Mouse (Mus musculus): ENCODE measurements around the gene Akr1c19. TPM values are rescaled to one million over a fixed set of nuclear protein-coding genes. Genes with fewer than 3 reads are reported as not detected.
"Not testable (repeated sequence)": the region's sequence is repeated elsewhere in the genome, so short reads cannot be mapped to it uniquely, and the experiment has no call there.

Gene Akr1c19
- polyA plus RNA-seq (2014; fragmentation: Nextera tagmentation; extraction: Ambion mirVana): 1.4 and 1.6 TPM in 2 replicates

DNA sequence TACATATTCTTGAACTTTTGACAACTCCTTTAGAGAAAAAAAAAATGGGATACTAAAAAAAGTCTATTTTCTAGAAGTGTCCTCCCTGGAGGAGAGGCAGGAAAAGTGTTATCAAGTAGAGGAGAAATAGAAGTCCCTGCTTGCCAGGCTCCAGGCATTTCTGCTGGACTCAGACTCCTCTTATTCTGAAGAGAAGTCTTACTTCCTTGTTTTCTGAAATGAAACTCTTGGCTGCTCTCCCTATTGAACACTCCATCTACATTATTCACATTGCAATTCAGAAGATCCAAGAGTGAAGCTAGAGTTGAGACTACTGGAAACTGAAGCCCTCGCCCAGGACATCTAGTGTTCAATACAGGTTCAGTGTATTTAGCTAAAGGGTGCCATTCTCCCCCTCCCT, at the start of gene Akr1c19:
TSS of gene Akr1c19 (plus strand) at position 260 of the 400 bp plus-strand sequence.
- Histone ChIP-seq H3K4me3 (ENCODE audit: control insufficient read depth in 1 of 2, insufficient read depth in 1 of 2, low read depth in 1 of 2, low read length in 2 of 2) (no peak within 1 kb of the TSS), H3K9ac (ENCODE audit: low read length) (no peak within 1 kb of the TSS), H3K4me1 (ENCODE audit: control insufficient read depth in 2 of 2, insufficient read depth in 2 of 2, low read length in 2 of 2) (no peaks in the 10 kb centered on the region; a peak in 1 of 4 replicates), H3K27me3 (ENCODE audit: control insufficient read depth, insufficient read depth, low read length) (no peaks in the 10 kb centered on the region), H3K36me3 (ENCODE audit: control insufficient read depth, insufficient read depth, low read length) (no peaks in the 10 kb centered on the region), H3K9me3 (ENCODE audit: control insufficient read depth, low read length) (no peaks in the 10 kb centered on the region), H3K27ac (replicated peaks in 1 of 2; ENCODE audit: control insufficient read depth in 1 of 2, insufficient read depth in 1 of 2, low read depth in 2 of 2, low read length in 2 of 2) (0 out of 4 replicates have a peak within 1 kb of the TSS, but pooled peaks of 1 of the 2 experiments have one; percentile 4), H3K4me2 (ENCODE audit: low read length) (no peak within 1 kb of the TSS; the same call in 1 of the 2 replicates)
- no peak for ATAC-seq (ENCODE audit: insufficient number of reproducible peaks, insufficient read depth, low FRiP score, low read depth)
- WGBS: 50% methylated on average over 1 of the region's 1 CpGs

- H3K36me3 ChIP-seq (ENCODE audit: control insufficient read depth, insufficient read depth, low read length); H3K4me2 ChIP-seq (ENCODE audit: low read length); H3K4me3 ChIP-seq (ENCODE audit: control insufficient read depth in 1 of 2, insufficient read depth in 1 of 2, low read depth in 1 of 2, low read length in 2 of 2); H3K9me3 ChIP-seq (ENCODE audit: control insufficient read depth, low read length); H3K9ac ChIP-seq (ENCODE audit: low read length); ATAC-seq (ENCODE audit: insufficient number of reproducible peaks, insufficient read depth, low FRiP score, low read depth); H3K27me3 ChIP-seq (ENCODE audit: control insufficient read depth, insufficient read depth, low read length); H3K27ac ChIP-seq (replicated peaks in 1 of 2; ENCODE audit: control insufficient read depth in 1 of 2, insufficient read depth in 1 of 2, low read depth in 2 of 2, low read length in 2 of 2); H3K4me1 ChIP-seq (ENCODE audit: control insufficient read depth in 2 of 2, insufficient read depth in 2 of 2, low read length in 2 of 2): not testable (repeated sequence)
- 93% methylated on average over 4 of the region's 4 CpGs for WGBS
Observed at GRCm38 (mm10) chr13:4181321-4181720, 47.2 kb upstream of the Akr1c19 start.

GRCm38 (mm10) chr13:4183116-4183515, 45.4 kb upstream of the Akr1c19 start:
- Histone ChIP-seq H3K9ac (ENCODE audit: low read length) (no peak overlapping the region), H3K27ac (replicated peaks in 1 of 2; ENCODE audit: control insufficient read depth in 1 of 2, insufficient read depth in 1 of 2, low read depth in 2 of 2, low read length in 2 of 2) (no peak overlapping the region), H3K4me1 (ENCODE audit: control insufficient read depth in 2 of 2, insufficient read depth in 2 of 2, low read length in 2 of 2) (no peaks in the 10 kb centered on the region), H3K4me3 (ENCODE audit: control insufficient read depth in 1 of 2, insufficient read depth in 1 of 2, low read depth in 1 of 2, low read length in 2 of 2) (no peak overlapping the region), H3K27me3 (ENCODE audit: control insufficient read depth, insufficient read depth, low read length) (no peaks in the 10 kb centered on the region), H3K9me3 (ENCODE audit: control insufficient read depth, low read length) (no peaks in the 10 kb centered on the region), H3K36me3 (ENCODE audit: control insufficient read depth, insufficient read depth, low read length) (no peaks in the 10 kb centered on the region), H3K4me2 (ENCODE audit: low read length) (0 out of 2 replicates have a peak overlapping the region, but pooled peaks have one; percentile 3)
- ATAC-seq (ENCODE audit: insufficient number of reproducible peaks, insufficient read depth, low FRiP score, low read depth): no peak
- WGBS: 63% methylated on average over 9 of the region's 9 CpGs

DNA sequence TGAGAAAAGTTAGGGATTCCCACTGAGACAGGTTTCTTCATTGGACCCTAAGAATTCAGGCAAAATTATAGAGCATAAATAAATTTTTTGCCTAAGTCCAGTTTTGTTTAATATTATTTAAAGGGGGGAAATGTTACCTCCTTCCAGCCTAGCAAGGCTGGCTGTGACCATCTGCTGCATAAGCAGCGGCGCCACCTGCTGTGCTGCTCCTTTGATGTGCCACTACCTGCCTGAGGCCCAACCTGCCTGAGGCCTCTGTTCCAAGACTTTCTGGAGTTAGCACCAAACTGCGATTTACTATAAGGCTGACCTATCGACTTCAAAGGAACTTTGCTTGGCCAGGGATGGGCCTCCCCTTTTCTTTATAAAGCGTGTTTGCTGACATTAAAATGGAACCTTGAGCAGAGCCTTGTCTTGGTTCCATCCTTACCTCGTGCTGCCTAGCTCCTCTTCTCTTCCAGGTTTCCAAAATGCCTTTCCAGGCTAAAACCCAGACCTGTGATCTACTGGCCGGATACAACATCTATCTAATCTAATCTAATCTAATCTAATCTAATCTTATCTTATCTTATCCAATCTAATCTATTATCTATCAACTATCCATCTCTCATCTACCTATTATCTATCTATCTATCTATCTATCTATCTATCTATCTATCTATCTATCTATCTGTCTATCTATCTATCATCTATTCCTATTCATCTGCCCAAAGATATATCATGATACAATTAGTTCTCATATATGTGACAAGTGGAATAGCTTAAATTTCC, 41.7 kb upstream of the Akr1c19 start:
- H3K36me3 ChIP-seq (ENCODE audit: control insufficient read depth, insufficient read depth, low read length); H3K27ac ChIP-seq (replicated peaks in 1 of 2; ENCODE audit: control insufficient read depth in 1 of 2, insufficient read depth in 1 of 2, low read depth in 2 of 2, low read length in 2 of 2); H3K9ac ChIP-seq (ENCODE audit: low read length); H3K9me3 ChIP-seq (ENCODE audit: control insufficient read depth, low read length); H3K4me2 ChIP-seq (ENCODE audit: low read length); H3K27me3 ChIP-seq (ENCODE audit: control insufficient read depth, insufficient read depth, low read length); H3K4me3 ChIP-seq (ENCODE audit: control insufficient read depth in 1 of 2, insufficient read depth in 1 of 2, low read depth in 1 of 2, low read length in 2 of 2); H3K4me1 ChIP-seq (ENCODE audit: control insufficient read depth in 2 of 2, insufficient read depth in 2 of 2, low read length in 2 of 2); ATAC-seq (ENCODE audit: insufficient number of reproducible peaks, insufficient read depth, low FRiP score, low read depth): not testable (repeated sequence)
- WGBS: 71% methylated on average over 7 of the region's 7 CpGs

DNA sequence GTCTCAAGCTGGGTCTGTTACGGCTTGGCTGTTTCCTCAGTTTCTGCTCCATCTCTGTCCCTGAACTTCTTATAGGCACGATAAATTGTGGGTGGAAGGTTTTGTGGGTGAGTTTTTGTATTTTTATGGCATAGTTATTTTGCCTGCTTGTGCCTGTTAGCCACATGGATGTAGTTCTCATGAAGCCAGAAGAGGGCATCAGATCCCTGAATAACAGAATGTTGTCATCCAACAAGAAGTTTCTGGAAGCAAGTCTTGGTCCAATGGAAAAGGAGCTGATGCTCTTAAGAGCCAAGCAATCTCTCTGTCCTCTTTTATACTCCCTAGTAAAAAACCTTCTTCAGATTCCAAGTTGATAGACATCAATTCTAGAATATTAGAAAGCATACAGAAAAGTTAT, 40.3 kb upstream of the Akr1c19 start:
- 74% methylated on average over 2 of the region's 2 CpGs for WGBS
- Histone ChIP-seq H3K9ac (ENCODE audit: low read length) (no peak overlapping the region), H3K27me3 (ENCODE audit: control insufficient read depth, insufficient read depth, low read length) (no peaks in the 10 kb centered on the region), H3K27ac (replicated peaks in 1 of 2; ENCODE audit: control insufficient read depth in 1 of 2, insufficient read depth in 1 of 2, low read depth in 2 of 2, low read length in 2 of 2) (no peak overlapping the region), H3K9me3 (ENCODE audit: control insufficient read depth, low read length) (no peaks in the 10 kb centered on the region), H3K36me3 (ENCODE audit: control insufficient read depth, insufficient read depth, low read length) (no peaks in the 10 kb centered on the region), H3K4me2 (ENCODE audit: low read length) (no peak overlapping the region), H3K4me1 (ENCODE audit: control insufficient read depth in 2 of 2, insufficient read depth in 2 of 2, low read length in 2 of 2) (no peaks in the 10 kb centered on the region), H3K4me3 (ENCODE audit: control insufficient read depth in 1 of 2, insufficient read depth in 1 of 2, low read depth in 1 of 2, low read length in 2 of 2) (no peak overlapping the region)
- ATAC-seq (ENCODE audit: insufficient number of reproducible peaks, insufficient read depth, low FRiP score, low read depth): no peak

- no peaks in the 10 kb centered on the region for H3K36me3 ChIP-seq (ENCODE audit: control insufficient read depth, insufficient read depth, low read length)
- 65% methylated on average over 3 of the region's 3 CpGs for WGBS
- no peaks in the 10 kb centered on the region for H3K4me1 ChIP-seq (ENCODE audit: control insufficient read depth in 2 of 2, insufficient read depth in 2 of 2, low read length in 2 of 2)
- H3K4me2 ChIP-seq (ENCODE audit: low read length): no peak within 1 kb of the TSS
- H3K4me3 ChIP-seq (ENCODE audit: control insufficient read depth in 1 of 2, insufficient read depth in 1 of 2, low read depth in 1 of 2, low read length in 2 of 2): no peak within 1 kb of the TSS
- ATAC-seq (ENCODE audit: insufficient number of reproducible peaks, insufficient read depth, low FRiP score, low read depth): no peak
- H3K27me3 ChIP-seq (ENCODE audit: control insufficient read depth, insufficient read depth, low read length): no peaks in the 10 kb centered on the region
- no peak within 1 kb of the TSS for H3K27ac ChIP-seq (replicated peaks in 1 of 2; ENCODE audit: control insufficient read depth in 1 of 2, insufficient read depth in 1 of 2, low read depth in 2 of 2, low read length in 2 of 2)
- no peak within 1 kb of the TSS for H3K9ac ChIP-seq (ENCODE audit: low read length)
- H3K9me3 ChIP-seq (ENCODE audit: control insufficient read depth, low read length): no peaks in the 10 kb centered on the region
Observed at GRCm38 (mm10) chr13:4190904-4191303, 37.6 kb upstream of the Akr1c19 start, which contains the start of gene Akr1c13. Gene Akr1c13 (plus strand): TSS chr13:4191150.

- Histone ChIP-seq H3K27ac (replicated peaks in 1 of 2; ENCODE audit: control insufficient read depth in 1 of 2, insufficient read depth in 1 of 2, low read depth in 2 of 2, low read length in 2 of 2) (no peak overlapping the region), H3K27me3 (ENCODE audit: control insufficient read depth, insufficient read depth, low read length) (no peaks in the 10 kb centered on the region), H3K36me3 (ENCODE audit: control insufficient read depth, insufficient read depth, low read length) (no peaks in the 10 kb centered on the region), H3K4me1 (ENCODE audit: control insufficient read depth in 2 of 2, insufficient read depth in 2 of 2, low read length in 2 of 2) (no peaks in the 10 kb centered on the region), H3K4me2 (ENCODE audit: low read length) (no peak overlapping the region), H3K9me3 (ENCODE audit: control insufficient read depth, low read length) (no peaks in the 10 kb centered on the region), H3K4me3 (ENCODE audit: control insufficient read depth in 1 of 2, insufficient read depth in 1 of 2, low read depth in 1 of 2, low read length in 2 of 2) (no peak overlapping the region), H3K9ac (ENCODE audit: low read length) (no peak overlapping the region)
- no peak for ATAC-seq (ENCODE audit: insufficient number of reproducible peaks, insufficient read depth, low FRiP score, low read depth)
- WGBS: 40% methylated on average over 3 of the region's 3 CpGs
Observed at GRCm38 (mm10) chr13:4192511-4192910, 36.0 kb upstream of the Akr1c19 start.

Measured in heart, embryonic 14.5 days (tissue).